Mouse (Mus musculus) olfactory bulb, adult 2 months (tissue): ENCODE results near the gene Zfhx3.

ENCODE experiments used
- CTCF ChIP-seq: fragments of 200-500 bp; IDR thresholded peaks from 2 replicates; pipeline ENCODE4 v1.5.1; 2012; ENCODE audit warnings: low read depth, mild to moderate bottlenecking, low read length, moderate library complexity; ENCODE audit not compliant: insufficient read depth
- POLR2A ChIP-seq: fragments of 200-500 bp; IDR thresholded peaks from 2 replicates; pipeline ENCODE4 v1.6.1; 2012; ENCODE audit warnings: mild to moderate bottlenecking, low read depth, low read length, moderate library complexity; ENCODE audit not compliant: insufficient read depth

GRCm38 (mm10) chr8:108246035-108246933 is 303.8 kb downstream of the Zfhx3 start:
- TF ChIP-seq POLR2A (no peak), CTCF (no peak)
